Mouse (Mus musculus): ENCODE results near the gene Olfr518.

Gene Olfr518

GRCm38 (mm10) chr7:108884906-108885305, at the start of gene Olfr518:
Gene Olfr518, minus strand, starts transcription at chr7:108885006.
- no peak for DNase-seq (ENCODE audit: low spot score)

DNA sequence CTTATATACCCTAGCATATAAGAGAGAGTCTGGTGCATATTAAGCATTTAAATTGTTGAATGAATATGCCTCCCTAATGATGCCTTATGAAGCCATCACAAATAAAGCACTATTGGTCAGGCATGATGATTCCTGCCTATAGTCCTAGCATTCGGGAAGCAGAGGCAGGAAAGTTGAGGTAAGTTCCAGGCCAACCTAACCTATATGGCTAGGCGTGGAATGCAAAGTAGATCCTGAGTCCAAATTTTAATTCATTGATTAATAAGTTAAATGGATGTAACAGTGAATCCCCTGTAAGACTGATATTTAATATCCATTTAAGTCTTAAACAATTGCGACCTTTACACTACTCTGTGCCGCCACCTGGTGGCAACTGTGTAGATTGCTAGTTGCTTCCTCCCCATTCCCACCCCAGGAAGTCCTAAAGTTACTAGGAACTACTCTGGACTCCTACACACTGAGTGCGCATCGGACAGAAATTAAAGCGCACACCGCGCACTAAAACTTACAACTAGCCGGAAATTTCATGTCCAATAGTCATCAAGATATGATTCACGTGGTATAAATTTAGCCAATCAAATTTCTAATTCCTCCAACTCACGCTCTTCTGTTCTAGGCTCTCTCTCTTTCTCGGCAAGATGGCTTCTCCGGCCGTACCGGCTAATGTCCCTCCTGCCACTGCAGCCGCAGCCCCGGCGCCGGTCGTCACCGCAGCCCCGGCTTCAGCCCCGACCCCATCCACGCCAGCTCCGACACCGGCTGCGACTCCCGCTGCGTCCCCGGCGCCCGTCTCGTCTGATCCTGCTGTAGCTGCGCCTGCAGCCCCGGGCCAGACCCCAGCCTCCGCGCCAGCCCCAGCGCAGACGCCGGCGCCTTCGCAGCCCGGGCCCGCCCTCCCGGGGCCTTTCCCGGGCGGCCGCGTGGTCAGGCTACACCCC, 49.3 kb upstream of the Olfr518 start, which contains the start of gene Eif3f:
Gene Eif3f (plus strand): TSS at position 624 of the 938 bp plus-strand sequence.
- peak; percentile 94 for DNase-seq (ENCODE audit: low spot score)

- no peak for DNase-seq (ENCODE audit: low spot score)
Measured at GRCm38 (mm10) chr7:108929726-108930393, 45.1 kb upstream of the Olfr518 start, which contains the start of gene Nlrp10. Gene Nlrp10, minus strand, starts transcription at chr7:108930178.

DNA sequence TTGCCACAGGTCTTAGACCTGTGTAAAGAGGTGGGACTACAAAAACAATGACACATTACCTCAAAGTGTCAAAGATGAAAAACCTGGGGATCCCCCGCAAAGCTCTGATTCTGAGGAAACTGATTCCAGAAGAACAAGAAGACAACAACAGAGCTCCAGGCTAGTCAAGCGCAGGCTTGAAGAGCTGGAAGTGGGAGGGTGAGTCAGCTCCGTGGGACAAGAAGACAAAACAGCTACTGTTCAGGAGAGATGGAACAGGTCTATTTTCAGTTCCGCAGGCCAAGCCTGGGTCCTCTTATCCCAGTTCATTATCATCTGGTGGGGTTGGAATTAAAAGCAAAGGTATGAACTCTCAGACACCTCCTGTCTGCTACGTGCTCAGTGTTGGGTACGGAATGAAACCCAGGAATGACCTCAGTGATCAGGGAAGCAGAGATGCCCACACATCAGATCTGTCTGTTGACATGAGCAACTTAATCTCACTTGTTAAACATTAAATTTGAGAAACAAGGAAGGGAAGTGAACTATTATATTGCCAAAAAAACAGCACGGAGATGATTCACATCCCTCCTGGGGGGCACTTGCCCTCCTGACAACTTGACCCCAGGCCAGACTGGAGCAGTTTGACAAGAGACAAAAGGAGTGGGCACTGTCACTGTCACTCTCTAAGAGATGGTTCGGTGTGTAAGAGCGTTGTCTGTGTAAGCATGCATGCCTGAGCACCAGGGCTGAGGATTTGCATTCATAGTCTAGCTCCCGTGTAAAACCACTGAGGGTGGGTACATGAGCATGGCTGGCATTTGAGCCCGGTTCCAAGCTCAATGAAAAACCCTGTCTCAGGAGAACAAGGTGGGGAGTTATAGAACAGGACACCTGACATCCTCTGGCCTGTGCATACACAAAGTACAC, 43.7 kb upstream of the Olfr518 start:
- no peak for DNase-seq (ENCODE audit: low spot score)

DNA sequence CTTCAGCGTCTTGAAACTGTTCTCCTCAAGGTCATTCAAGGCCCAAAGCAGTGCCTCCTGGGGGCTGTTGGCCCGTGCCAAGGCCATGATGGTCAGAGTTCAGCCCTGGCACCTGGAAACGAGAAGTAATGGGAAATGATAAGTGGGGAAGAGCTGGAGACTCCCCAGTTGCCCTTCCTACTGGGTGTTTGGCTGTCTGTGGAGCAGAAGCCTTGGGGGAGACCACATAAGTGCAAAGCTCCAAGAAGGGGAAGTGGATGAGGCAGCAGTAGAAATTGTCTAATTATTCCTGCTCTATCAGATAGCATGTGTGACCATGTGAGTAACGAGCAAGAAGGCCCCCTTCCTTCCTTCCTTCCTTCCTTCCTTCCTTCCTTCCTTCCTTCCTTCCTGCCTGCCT, 42.2 kb upstream of the Olfr518 start:
- no peak for DNase-seq (ENCODE audit: low spot score)

- no peak for DNase-seq (ENCODE audit: low spot score)
Measured at GRCm38 (mm10) chr7:108903969-108904368, 19.2 kb upstream of the Olfr518 start.

GRCm38 (mm10) chr7:108894320-108894719, 9.5 kb upstream of the Olfr518 start, which contains the start of gene Olfr519:
Gene Olfr519, minus strand, starts transcription at chr7:108894420.
- DNase-seq (ENCODE audit: low spot score): no peak

- no peak for DNase-seq (ENCODE audit: low spot score)
Measured at GRCm38 (mm10) chr7:108872279-108872678, 12.5 kb downstream of the Olfr518 start, which contains the start of gene Olfr517. Gene Olfr517, minus strand, starts transcription at chr7:108872379.

DNA sequence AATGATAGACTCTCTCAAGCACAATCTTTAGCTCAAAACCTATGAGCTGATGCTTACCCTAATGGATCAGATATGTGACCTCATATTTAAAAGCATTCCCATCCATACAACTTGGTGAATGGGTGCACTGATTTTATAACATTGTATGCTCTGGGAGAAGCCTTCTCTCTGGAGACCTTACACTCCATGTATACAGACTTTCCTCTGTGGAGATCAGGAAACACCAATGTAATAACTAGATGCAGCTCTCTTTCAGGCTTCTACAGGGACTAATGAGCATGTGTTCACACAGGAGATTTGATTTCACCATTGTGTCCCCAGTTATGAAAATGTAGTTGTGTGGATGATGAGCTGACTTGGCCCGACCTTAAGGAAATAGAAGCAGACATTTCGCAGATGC, 34.4 kb downstream of the Olfr518 start, which contains the start of gene Olfr516:
Gene Olfr516 (minus strand): TSS at position 101 of the 400 bp plus-strand sequence.
- no peak for DNase-seq (ENCODE audit: low spot score)
